Mouse (Mus musculus) midbrain, postnatal 0 days (tissue): Measurements from ENCODE around the gene Antxr1. TPM values are rescaled to one million over a fixed set of nuclear protein-coding genes. Genes with fewer than 3 reads are reported as not detected.

Experiments
- ATAC-seq: fragments of 200-750 bp; cut with Nextera tagmentation; 2 replicates; pipeline ENCODE4 v1.8.0; 2017; ENCODE audit warnings: moderate number of reproducible peaks, mild to moderate bottlenecking, moderate TSS enrichment, moderate library complexity; ENCODE audit not compliant: low FRiP score
- DNase-seq: peaks from one replicate; pipeline ENCODE4 v3.0.0-alpha.2; 2015; ENCODE audit warnings: low spot score
- H3K27ac ChIP-seq: fragments of 300-500 bp; sonication (generic); 2 replicates; pipeline ENCODE4 v1.5.1; 2014; ENCODE audit warnings: low read depth, mild to moderate bottlenecking, low read length, mixed read lengths
- H3K27me3 ChIP-seq: fragments of 300-500 bp; sonication (generic); 2 replicates; pipeline ENCODE4 v1.6.1; 2014; ENCODE audit warnings: low read length, control low read depth, mixed read lengths; ENCODE audit not compliant: insufficient read depth
- H3K36me3 ChIP-seq: fragments of 300-500 bp; sonication (generic); 2 replicates; pipeline ENCODE4 v1.6.1; 2014; ENCODE audit warnings: low read length, control low read depth, mixed read lengths; ENCODE audit not compliant: insufficient read depth
- H3K4me1 ChIP-seq: fragments of 300-500 bp; sonication (generic); 2 replicates; pipeline ENCODE4 v1.6.1; 2014; ENCODE audit warnings: mild to moderate bottlenecking, control low read depth, antibody characterized with exemption, low read length, mixed read lengths; ENCODE audit not compliant: insufficient read depth
- H3K4me2 ChIP-seq: fragments of 300-500 bp; sonication (generic); 2 replicates; pipeline ENCODE4 v1.6.1; 2014; ENCODE audit warnings: low read depth, mild to moderate bottlenecking, low read length, mixed read lengths; ENCODE audit not compliant: poor library complexity, severe bottlenecking
- H3K4me3 ChIP-seq: fragments of 300-500 bp; sonication (generic); 2 replicates; pipeline ENCODE4 v1.5.1; 2014; ENCODE audit warnings: low read depth, mild to moderate bottlenecking, low read length, moderate library complexity
- H3K9ac ChIP-seq: fragments of 300-500 bp; sonication (generic); replicated peaks from 2 replicates; pipeline ENCODE4 v1.6.1; 2014; ENCODE audit warnings: mild to moderate bottlenecking, low read length, moderate library complexity, mixed read lengths; ENCODE audit not compliant: poor library complexity, severe bottlenecking
- H3K9me3 ChIP-seq: fragments of 300-500 bp; sonication (generic); 2 replicates; pipeline ENCODE4 v1.6.1; 2016; ENCODE audit warnings: low read length, control low read depth
- CTCF ChIP-seq: IDR thresholded peaks from 2 replicates; pipeline ENCODE4 v1.5.1; 2016; ENCODE audit warnings: antibody characterized with exemption, mild to moderate bottlenecking
- WGBS: fragments of 180-500 bp; shearing (Covaris S2); extraction: QIAGEN DNeasy Blood & Tissue Kit; methylation state at CpG from one replicate; pipeline ENCODE4 v1.1.7; 2014; 5-methylcytosine and 5-hydroxymethylcytosine counted together
- polyA plus RNA-seq: library from polyadenylated mRNA; unstranded; fragments of >200 nt; fragmentation: Nextera tagmentation; extraction: Ambion mirVana; gene quantifications from 2 replicates; pipeline ENCODE4 v1.2.1, GENCODE M21; 2015
- total RNA-seq: library from RNA; depleted of rRNA; stranded (reverse); fragments of >200 nt; gene quantifications from 2 replicates; pipeline ENCODE4 v1.2.3, GENCODE M21; 2014

Gene Antxr1
- total and polyA plus RNA-seq, 2 experiments from 2014 or later: 2.9 to 13.1 TPM

DNA sequence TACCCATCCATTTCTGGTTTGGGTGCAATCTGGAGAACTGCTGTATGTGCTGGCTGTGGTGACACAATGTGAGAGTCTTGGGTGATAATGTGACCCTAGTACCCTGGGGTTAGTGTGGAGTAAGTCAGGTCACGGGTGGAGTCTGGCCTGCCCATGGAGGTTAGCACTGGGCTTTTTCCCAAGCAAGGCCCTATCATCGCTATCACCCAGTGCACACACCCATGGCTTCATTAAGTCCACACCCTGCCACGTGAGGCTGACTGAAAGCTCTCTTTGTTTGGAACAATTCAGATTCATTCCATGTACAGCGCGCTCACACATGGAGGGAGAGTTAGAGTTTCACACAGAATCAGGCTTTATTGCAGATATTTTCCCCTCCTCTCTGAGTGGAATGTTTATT is 18.8 kb upstream of the Antxr1 start:
- Histone ChIP-seq H3K9ac (no peak overlapping the region), H3K27me3 (no peaks in the 10 kb centered on the region), H3K4me1 (no peaks in the 10 kb centered on the region), H3K36me3 (no peaks in the 10 kb centered on the region), H3K4me2 (no peak overlapping the region), H3K4me3 (no peak overlapping the region), H3K27ac (no peak overlapping the region), H3K9me3 (no peaks in the 10 kb centered on the region)
- no peak for TF ChIP-seq CTCF
- ATAC-seq (no peak), DNase-seq (no peak)
- 64% methylated on average over 5 of the region's 5 CpGs for WGBS

- Histone ChIP-seq H3K9ac (no peak within 1 kb of the TSS), H3K36me3 (no peaks in the 10 kb centered on the region), H3K4me3 (no peak within 1 kb of the TSS), H3K27me3 (no peaks in the 10 kb centered on the region), H3K4me1 (no peaks in the 10 kb centered on the region), H3K27ac (no peak within 1 kb of the TSS), H3K4me2 (no peak within 1 kb of the TSS), H3K9me3 (no peaks in the 10 kb centered on the region)
- TF ChIP-seq CTCF: no peak
- 90% methylated on average over 8 of the region's 8 CpGs for WGBS
- DNase-seq (no peak), ATAC-seq (no peak)
Observed at GRCm38 (mm10) chr6:87350829-87351228, 15.2 kb upstream of the Antxr1 start, which contains the start of gene Gkn1. Gene Gkn1, minus strand, starts transcription at chr6:87350942.

DNA sequence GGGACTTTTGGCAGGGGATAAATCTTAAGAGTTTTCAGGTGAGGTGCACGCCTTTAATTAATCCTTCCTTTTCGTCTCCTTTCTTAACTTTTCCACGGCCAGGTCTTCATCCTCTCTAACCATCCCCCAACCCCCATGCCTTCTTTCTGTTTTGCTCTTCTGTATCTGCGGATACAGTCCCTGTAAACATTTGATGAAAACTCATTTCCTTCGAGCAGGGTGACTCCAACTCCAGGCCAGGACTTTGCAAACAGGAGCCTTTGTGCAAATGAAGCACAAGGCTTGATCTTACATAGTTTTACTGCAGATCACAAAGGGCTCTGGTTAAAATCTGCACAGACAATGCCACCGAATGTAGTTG is 294 bp upstream of the Antxr1 start:
- Histone ChIP-seq H3K9me3 (no peaks in the 10 kb centered on the region), H3K27me3 (no peaks in the 10 kb centered on the region), H3K9ac (no peak overlapping the region), H3K27ac (no peak overlapping the region), H3K36me3 (no peaks in the 10 kb centered on the region), H3K4me1 (0 out of 2 replicates have a peak, but pooled peaks cover 3% of the 10 kb centered on the region), H3K4me2 (no peak overlapping the region), H3K4me3 (peak overlapping the region; percentile 70; the same call in 1 of the 2 replicates)
- WGBS: 34% methylated on average over 6 of the region's 6 CpGs
- DNase-seq (no peak), ATAC-seq (no peak)
- no peak for TF ChIP-seq CTCF

DNA sequence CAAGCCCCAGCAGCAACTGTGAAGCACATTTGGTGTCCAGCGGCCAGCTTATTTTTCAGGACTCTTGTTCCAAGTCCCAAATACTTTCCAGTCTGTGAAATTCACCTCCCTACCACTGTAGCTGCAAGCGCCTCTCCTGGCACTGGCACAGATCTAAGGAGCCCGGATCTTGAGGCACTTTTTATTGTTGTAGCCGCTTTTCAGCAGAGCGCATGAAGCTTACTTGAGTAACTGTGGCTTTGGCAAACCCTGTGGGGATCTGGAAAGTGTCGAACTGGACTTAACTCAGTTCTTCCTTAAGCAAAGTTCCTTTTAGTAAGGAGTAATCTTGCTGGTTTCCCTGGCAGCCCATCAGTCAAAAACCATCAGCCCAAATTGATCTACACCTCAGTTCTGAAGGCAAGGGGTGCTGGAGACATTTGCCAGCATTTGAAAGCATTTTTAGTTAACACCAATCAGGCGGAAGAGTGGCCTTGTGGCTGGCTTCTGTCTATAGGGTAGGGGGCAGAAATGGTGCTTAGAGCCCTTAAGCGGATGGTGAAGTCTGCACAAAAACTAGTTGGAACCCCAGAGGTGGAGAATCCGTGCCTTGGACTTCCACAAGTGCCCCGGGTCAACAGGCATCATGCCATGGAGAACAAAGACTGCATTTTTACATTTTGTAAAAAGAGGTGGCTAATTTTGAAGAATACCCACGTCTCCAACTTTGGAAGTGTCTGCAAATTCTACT is 1.1 kb downstream of the Antxr1 start:
- 0 out of 2 replicates have a peak, but pooled peaks cover 3% of the 10 kb centered on the region for H3K4me1 ChIP-seq
- TF ChIP-seq CTCF: peak; percentile 41
- H3K36me3 ChIP-seq: no peaks in the 10 kb centered on the region
- H3K4me3 ChIP-seq: peak overlapping the region; percentile 70
- peak overlapping the region; percentile 92 for H3K4me2 ChIP-seq
- no peaks in the 10 kb centered on the region for H3K27me3 ChIP-seq
- peak overlapping the region; percentile 71; the same call in 1 of the 2 replicates for H3K27ac ChIP-seq
- no peaks in the 10 kb centered on the region for H3K9me3 ChIP-seq
- ATAC-seq: no peak
- 7% methylated on average over 11 of the region's 11 CpGs for WGBS
- peak overlapping the region; percentile 74 for H3K9ac ChIP-seq
- DNase-seq: peak; percentile 87

- ATAC-seq: no peak
- Histone ChIP-seq H3K36me3 (no peaks in the 10 kb centered on the region), H3K4me3 (no peak overlapping the region), H3K27ac (no peak overlapping the region), H3K27me3 (no peaks in the 10 kb centered on the region), H3K9ac (no peak overlapping the region), H3K4me2 (peak overlapping the region; percentile 92; the same call in 1 of the 2 replicates), H3K4me1 (0 out of 2 replicates have a peak, but pooled peaks cover 3% of the 10 kb centered on the region), H3K9me3 (no peaks in the 10 kb centered on the region)
- 77% methylated on average over 2 of the region's 2 CpGs for WGBS
- DNase-seq: no peak
- no peak for TF ChIP-seq CTCF
Observed at GRCm38 (mm10) chr6:87332380-87332779, 3.2 kb downstream of the Antxr1 start.

DNA sequence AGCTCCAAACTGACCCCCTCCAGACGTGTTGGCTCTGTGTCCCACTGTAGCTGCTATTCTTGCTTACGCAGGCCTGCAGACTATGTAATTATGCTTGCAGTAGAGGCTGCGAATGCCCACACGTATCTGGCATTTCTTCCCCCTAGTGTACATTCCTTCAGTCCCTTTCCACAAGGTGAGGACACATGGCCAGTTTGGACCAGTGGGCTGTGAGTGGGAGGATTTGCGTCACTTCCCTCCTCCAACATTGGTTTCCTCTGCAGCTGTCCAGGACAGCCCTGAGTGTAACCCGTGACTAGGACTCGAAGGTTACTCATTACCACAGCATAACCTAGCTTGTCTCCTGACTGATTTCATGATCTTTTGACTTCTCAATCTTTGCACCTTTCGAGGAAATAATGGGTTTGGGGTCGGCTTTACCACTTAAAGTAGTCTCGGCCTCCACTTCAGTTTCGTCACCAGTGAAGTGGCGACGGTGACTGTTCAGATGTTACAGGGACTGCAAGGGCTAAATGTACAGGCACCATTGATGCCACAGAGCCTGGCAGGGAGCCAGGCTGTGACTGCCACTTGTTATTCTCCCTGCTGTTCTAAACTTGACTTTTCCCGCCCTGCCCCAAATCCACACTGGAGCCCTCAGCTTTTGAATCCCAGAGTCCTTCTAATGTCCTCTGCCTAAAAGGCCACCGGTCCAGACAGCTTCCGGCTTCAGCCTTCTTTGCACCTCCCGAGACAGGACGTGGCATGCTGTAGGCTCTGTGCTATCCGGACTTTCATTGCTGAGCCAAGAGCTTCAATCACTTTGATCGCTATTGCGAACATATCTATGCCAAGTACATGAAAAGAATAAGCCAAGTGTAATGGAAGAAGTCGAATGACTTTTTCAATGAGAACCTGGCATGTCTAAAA is 7.1 kb downstream of the Antxr1 start:
- ATAC-seq (no peak), DNase-seq (peak; percentile 53)
- no peaks in the 10 kb centered on the region for H3K27me3 ChIP-seq
- no peaks in the 10 kb centered on the region for H3K9me3 ChIP-seq
- no peak overlapping the region for H3K27ac ChIP-seq
- WGBS: 76% methylated on average over 22 of the region's 22 CpGs
- no peak overlapping the region for H3K9ac ChIP-seq
- H3K4me2 ChIP-seq: no peak overlapping the region
- H3K36me3 ChIP-seq: no peaks in the 10 kb centered on the region
- no peaks in the 10 kb centered on the region for H3K4me1 ChIP-seq
- no peak overlapping the region for H3K4me3 ChIP-seq
- TF ChIP-seq CTCF: no peak
